Comparison of ENCODE assay signal across 8 mouse cellular contexts in the genomic region with DNA sequence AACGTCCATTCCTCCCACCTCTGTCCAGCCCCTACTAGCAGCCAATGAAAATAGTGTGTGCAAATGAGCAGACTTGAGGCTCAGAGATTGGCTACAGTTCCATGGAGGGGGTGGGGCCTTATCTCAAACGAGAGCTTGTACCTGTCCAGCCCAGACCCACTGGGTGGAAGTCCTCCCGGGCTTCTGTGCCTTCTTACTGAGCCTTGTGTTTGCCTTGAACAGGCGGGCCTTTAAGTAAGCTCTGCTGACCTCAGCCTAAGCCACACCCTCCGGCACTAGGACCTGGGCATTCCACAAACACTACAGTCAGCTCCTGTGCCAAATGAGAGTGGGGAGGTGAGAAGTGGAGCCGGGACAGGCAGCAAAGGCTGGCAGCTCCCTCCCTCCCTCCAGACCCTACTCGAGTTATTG. TPM values are rescaled to one million over a fixed set of nuclear protein-coding genes. Genes with fewer than 3 reads are reported as not detected.
A peak's percentile ranks its signal among the peaks of the same experiment; 100 is the strongest.
DNase-seq lines count a peak whose midpoint lies in the region; ATAC-seq lines count a peak whose summit lies in the region.

No protein-coding gene starts in this region.

- ATAC-seq in megakaryocyte-erythroid progenitor cell, adult 5-6 weeks (replicated peaks; ENCODE audit: low FRiP score, low TSS enrichment, poor library complexity, severe bottlenecking) = peak; percentile 61

- intact Hi-C loops in heart, postnatal 14 days (cut with DNase I) = no loop called here

- DNase-seq in cerebellum, postnatal 10 days = peak; percentile 59 to 61
- DNase-seq in cerebellum, postnatal 4 days (ENCODE audit: low spot score in 2 of 2) = no peak
- peak; percentile 85 for DNase-seq in embryo, embryonic 11 days
- DNase-seq in heart, postnatal 14 days = peak; percentile 23 to 57
- peak; percentile 72 to 84 for DNase-seq in kidney, postnatal 4 days
- DNase-seq in left cerebral cortex, adult 11 months (ENCODE audit: low spot score) = no peak
- no peak for DNase-seq in cerebellum, adult 9-11 months

RNA-seq across cellular contexts. Expression of gene Zfpm1, which starts 12.3 kb away (rescaled TPM):
- total RNA-seq in heart, postnatal 14 days (2021) = 10 to 100 TPM; 25.5 to 26.9 TPM
- 188 and 219 TPM in 2 replicates for total RNA-seq in megakaryocyte-erythroid progenitor cell, adult 5-6 weeks (2014; fragmentation: Nextera tagmentation)
- total RNA-seq in megakaryocyte-erythroid progenitor cell, adult 5-6 weeks (2017) = 43.8 and 102 TPM in 2 replicates

Comparison
In these comparisons a context has a peak if more than half of its experiments do, and no peak if none do; other contexts are left out.
1. DNase-seq: peak in cerebellum, postnatal 10 days (2 of 2), embryo, embryonic 11 days (single experiment), heart, postnatal 14 days (2 of 2) and kidney, postnatal 4 days (2 of 2); none in cerebellum, postnatal 4 days (0 of 2), left cerebral cortex, adult 11 months (single experiment) and cerebellum, adult 9-11 months (single experiment).